Mouse (Mus musculus): ENCODE data around the gene Uqcr11.

Uqcr11 gene

GRCm38 (mm10) chr10:80356737-80357136 lies 49.9 kb downstream of the Uqcr11 start:
- ChIA-PET CTCF (interaction anchor here in 3 of 4 experiments (0.6 to 2.0 kb wide), 12 partner anchors 8 to 343 kb away, joined by 3 to 6 read pairs (median 5); partner anchors contain the start of gene Atp8b3 (in 1 of the 3)), POLR2A (interaction anchor here (0.6 to 3.1 kb wide), 25 partner anchors 11 to 372 kb away, joined by 3 to 13 read pairs (median 3); partner anchors contain the start of genes Rps15 (in 2 of the 4), Mum1 (in 1 of the 4), Pcsk4 (in 1 of the 4) and Reep6 (in 1 of the 4))

GRCm38 (mm10) chr10:80356001-80356682 lies 50.5 kb downstream of the Uqcr11 start, which contains the start of gene Plk5:
TSS of gene Plk5 (plus strand) at chr10:80356459.
- ChIA-PET CTCF (interaction anchor here in 3 of 4 experiments (0.6 to 2.0 kb wide), 6 partner anchors 7 to 343 kb away, joined by 5 to 6 read pairs (median 6); no protein-coding TSS in a partner anchor), POLR2A (interaction anchor here (0.6 to 3.1 kb wide), 23 partner anchors 12 to 372 kb away, joined by 3 to 13 read pairs (median 4); partner anchors contain the start of genes Rps15 (in 2 of the 4), Mum1 (in 1 of the 4), Pcsk4 (in 1 of the 4) and Reep6 (in 1 of the 4))

GRCm38 (mm10) chr10:80355431-80355830 lies 51.2 kb downstream of the Uqcr11 start:
- CTCF ChIA-PET: interaction anchor here in 2 of 4 experiments (0.6 to 1.2 kb wide), 3 partner anchors 18 to 463 kb away, joined by 4 to 7 read pairs (median 4); no protein-coding TSS in a partner anchor

More at GRCm38 (mm10) chr10:80355431-80355830, 51.2 kb downstream of the Uqcr11 start:
- POLR2A ChIA-PET: interaction anchor here in 2 of 4 experiments (0.5 to 3.1 kb wide), 3 partner anchors 11 to 1981 kb away, joined by 3 to 13 read pairs (median 10); no protein-coding TSS in a partner anchor
